Mouse (Mus musculus) thymus, postnatal 0 days (tissue): ENCODE data around the gene Fam43b. TPM values are rescaled to one million over a fixed set of nuclear protein-coding genes. Genes with fewer than 3 reads are reported as not detected.

Experiments
- DNase-seq: peaks from one replicate; pipeline ENCODE4 v3.0.0-alpha.2; 2015; ENCODE audit warnings: low spot score
- polyA plus RNA-seq: library from polyadenylated mRNA; unstranded; fragments of >200 nt; fragmentation: Nextera tagmentation; extraction: Ambion mirVana; gene quantifications from 2 replicates; pipeline ENCODE4 v1.2.1, GENCODE M21; 2015

The Fam43b gene
- polyA plus RNA-seq, 1 experiment from 2014 or later, result 0.26 TPM

- DNase-seq, result no peak
Measured at GRCm38 (mm10) chr4:138352692-138353091, 43.6 kb downstream of the Fam43b start.

DNA sequence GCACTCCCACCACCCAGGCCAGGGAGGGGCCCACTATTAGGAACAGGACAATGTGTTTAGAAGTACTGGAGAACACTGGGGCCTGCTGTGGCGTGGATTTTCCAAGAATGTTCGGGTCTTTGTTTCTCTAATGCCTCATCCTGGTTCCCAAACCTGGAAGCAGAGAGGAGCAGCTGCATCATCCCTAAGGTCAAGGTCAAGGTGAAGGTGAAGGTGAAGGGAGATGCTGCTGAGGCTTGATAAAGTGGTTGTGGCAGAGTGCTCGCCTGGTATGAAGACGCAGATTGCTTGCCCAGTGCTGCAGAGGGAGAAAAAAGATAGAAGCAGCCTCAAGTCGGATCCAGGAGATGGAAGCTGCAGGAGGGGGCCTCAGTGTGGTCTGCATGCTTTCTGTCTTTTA lies 44.5 kb downstream of the Fam43b start:
- DNase-seq, result no peak

DNA sequence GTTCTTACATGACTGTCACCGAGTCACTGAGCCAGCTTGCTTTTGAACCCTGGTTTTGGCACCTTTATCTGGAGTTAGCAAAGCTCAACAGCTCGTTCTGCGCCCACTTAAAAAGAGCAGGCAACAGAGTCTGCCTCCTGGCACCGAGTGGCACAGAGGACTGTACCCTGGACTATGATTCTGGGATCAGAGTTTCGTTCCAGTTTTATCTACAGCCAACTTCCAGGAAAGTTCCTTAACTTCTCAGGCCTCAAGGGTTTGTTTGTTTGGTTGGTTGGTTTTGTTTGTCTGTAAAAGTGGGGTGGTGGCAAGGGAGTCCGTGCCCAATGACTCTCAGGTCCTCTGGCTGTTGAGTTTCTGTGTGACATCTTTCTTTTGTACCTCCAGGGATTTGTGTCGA lies 47.6 kb downstream of the Fam43b start:
- DNase-seq, result no peak

DNA sequence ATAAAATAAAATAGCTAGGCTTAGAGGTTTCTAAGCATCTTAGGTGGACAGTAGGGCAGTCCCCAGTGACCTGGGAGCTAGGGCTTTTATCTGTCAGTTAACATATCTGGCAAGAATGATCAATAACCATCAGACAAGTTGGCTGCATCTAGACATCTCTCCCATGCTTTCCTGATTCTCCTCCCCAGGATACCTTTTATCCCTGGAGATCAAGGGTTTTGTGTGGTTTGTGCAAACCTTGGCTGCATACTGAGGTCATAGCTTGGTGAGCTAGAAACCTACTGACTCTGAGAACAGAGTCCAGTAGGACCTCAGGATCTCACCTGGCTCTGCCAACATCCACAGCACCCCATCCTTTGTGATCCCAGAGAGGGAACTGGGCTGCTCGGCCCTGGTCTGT lies 49.0 kb downstream of the Fam43b start:
- no peak for DNase-seq

DNA sequence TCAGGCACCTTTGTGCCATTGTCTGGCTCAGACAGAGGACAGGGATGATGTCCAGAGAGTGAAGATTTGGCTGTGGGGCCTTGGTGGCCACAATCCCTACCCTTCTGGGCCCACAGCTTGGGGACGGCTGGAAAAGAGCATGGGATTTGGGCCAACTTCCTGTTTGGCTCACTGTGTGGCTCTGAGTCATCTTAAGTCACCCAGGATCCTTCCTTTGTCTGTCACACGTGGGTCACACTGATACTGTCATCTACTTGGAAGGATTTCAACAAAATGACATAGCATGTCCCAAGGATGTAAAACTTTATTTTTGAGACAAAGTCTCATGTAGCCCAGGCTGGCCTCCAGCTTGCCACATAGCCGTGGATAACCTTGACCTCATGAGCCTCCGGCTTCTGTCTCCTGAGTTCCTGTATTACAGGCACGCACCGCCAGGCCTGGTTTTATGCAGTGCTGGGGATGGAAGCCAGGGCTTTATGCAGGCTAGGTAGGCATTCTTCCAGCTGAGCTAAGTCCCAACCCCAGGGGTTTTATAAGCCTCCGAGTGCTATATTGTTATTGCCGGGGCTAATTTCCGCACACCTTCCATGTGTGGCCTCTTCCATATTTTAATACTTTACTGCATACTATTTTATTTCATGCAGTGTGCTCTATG lies 51.3 kb downstream of the Fam43b start:
- DNase-seq, result no peak

Other genes with a start within 250 kb of the Fam43b start
- gene Hp1bp3, start 180.2 kb downstream of the Fam43b start, polyA plus RNA-seq, result 155 and 173 TPM in 2 replicates
- 0.61 and 0.66 TPM in 2 replicates for gene Sh2d5, start 146.1 kb downstream of the Fam43b start, polyA plus RNA-seq
- gene Kif17, start 146.1 kb downstream of the Fam43b start, polyA plus RNA-seq, result 0.60 and 0.78 TPM in 2 replicates
- gene Ddost, start 91.8 kb downstream of the Fam43b start, polyA plus RNA-seq, result 196 and 200 TPM in 2 replicates
- gene Pink1, start 70.2 kb downstream of the Fam43b start, polyA plus RNA-seq, result 74.3 and 98.4 TPM in 2 replicates
- 0.36 and 0.55 TPM in 2 replicates for gene Cda, start 28.5 kb downstream of the Fam43b start, polyA plus RNA-seq
- 13.7 and 17.7 TPM in 2 replicates for gene Mul1, start 38.1 kb upstream of the Fam43b start, polyA plus RNA-seq
- 0.36 and 0.47 TPM in 2 replicates for gene Camk2n1, start 57.8 kb upstream of the Fam43b start, polyA plus RNA-seq
- not detected in 2 replicates for gene Vwa5b1, start 239.4 kb upstream of the Fam43b start, polyA plus RNA-seq